Mouse (Mus musculus) midbrain, embryonic 16.5 days (tissue): ENCODE measurements around the gene Adgrf1. TPM values are rescaled to one million over a fixed set of nuclear protein-coding genes. Genes with fewer than 3 reads are reported as not detected.
"Not testable (repeated sequence)": the region's sequence is repeated elsewhere in the genome, so short reads cannot be mapped to it uniquely, and the experiment has no call there.

ENCODE experiments used
- ATAC-seq: fragments of 200-750 bp; cut with Nextera tagmentation; 2 replicates; pipeline ENCODE4 v1.8.0; 2017; ENCODE audit warnings: moderate TSS enrichment
- H3K27ac ChIP-seq: fragments of 300-500 bp; sonication (generic); 2 replicates; pipeline ENCODE4 v1.5.1; 2014; ENCODE audit warnings: mild to moderate bottlenecking, low read length, mixed read lengths
- H3K27me3 ChIP-seq: fragments of 300-500 bp; sonication (generic); 2 replicates; pipeline ENCODE4 v1.6.1; 2014; ENCODE audit warnings: low read depth, low read length, mixed read lengths; ENCODE audit not compliant: control insufficient read depth, insufficient read depth
- H3K36me3 ChIP-seq: fragments of 300-500 bp; sonication (generic); 2 replicates; pipeline ENCODE4 v1.6.1; 2014; ENCODE audit warnings: mild to moderate bottlenecking, low read length, moderate library complexity, mixed read lengths; ENCODE audit not compliant: control insufficient read depth, insufficient read depth
- H3K4me1 ChIP-seq: fragments of 300-500 bp; sonication (generic); 2 replicates; pipeline ENCODE4 v1.6.1; 2014; ENCODE audit warnings: mild to moderate bottlenecking, low read length, mixed read lengths; ENCODE audit not compliant: control insufficient read depth, insufficient read depth
- H3K4me2 ChIP-seq: fragments of 300-500 bp; sonication (generic); 2 replicates; pipeline ENCODE4 v1.6.1; 2014; ENCODE audit warnings: mild to moderate bottlenecking, low read length, mixed read lengths
- H3K4me3 ChIP-seq: fragments of 300-500 bp; sonication (generic); 2 replicates; pipeline ENCODE4 v1.5.1; 2014; ENCODE audit warnings: low read depth, mild to moderate bottlenecking, low read length, moderate library complexity, mixed read lengths
- H3K9ac ChIP-seq: fragments of 300-500 bp; sonication (generic); 2 replicates; pipeline ENCODE4 v1.6.1; 2014; ENCODE audit warnings: low read depth, low read length, mixed read lengths
- H3K9me3 ChIP-seq: fragments of 300-500 bp; sonication (generic); replicated peaks from 2 replicates; pipeline ENCODE4 v1.6.1; 2014; ENCODE audit warnings: mild to moderate bottlenecking, low read length, mixed read lengths; ENCODE audit not compliant: control insufficient read depth, poor library complexity, severe bottlenecking
- WGBS: fragments of 180-500 bp; shearing (Covaris S2); extraction: QIAGEN DNeasy Blood & Tissue Kit; methylation state at CpG from one replicate; pipeline ENCODE4 v1.1.7; 2014; 5-methylcytosine and 5-hydroxymethylcytosine counted together
- polyA plus RNA-seq: library from polyadenylated mRNA; unstranded; fragments of >200 nt; fragmentation: Nextera tagmentation; extraction: Ambion mirVana; gene quantifications from 2 replicates; pipeline ENCODE4 v1.2.1, GENCODE M21; 2015

The Adgrf1 gene
- polyA plus RNA-seq, 1 experiment from 2014 or later, result not detected

DNA sequence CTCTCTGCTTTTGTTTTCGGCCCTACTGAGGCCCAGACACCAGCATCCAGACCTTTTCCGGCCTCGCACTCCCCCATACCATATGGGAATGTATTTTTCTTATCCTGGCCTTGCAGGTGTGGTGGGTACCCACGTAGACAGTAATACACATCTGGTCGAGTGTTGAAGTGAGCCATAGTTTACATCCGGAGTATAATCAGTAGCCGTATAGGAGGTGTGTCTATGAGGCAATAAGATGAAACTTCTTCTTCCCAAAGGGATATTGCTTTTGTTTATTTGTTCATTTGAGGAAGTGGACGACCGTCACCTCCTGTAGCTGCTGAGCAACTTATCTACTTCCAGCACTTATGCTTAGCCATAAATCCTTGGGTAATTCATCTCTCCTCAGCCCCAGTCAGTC is 63.9 kb downstream of the Adgrf1 start:
- Histone ChIP-seq H3K36me3 (no peaks in the 10 kb centered on the region), H3K4me1 (no peaks in the 10 kb centered on the region), H3K4me3 (no peak overlapping the region), H3K9me3 (no peaks in the 10 kb centered on the region), H3K4me2 (no peak overlapping the region), H3K27ac (no peak overlapping the region), H3K9ac (no peak overlapping the region), H3K27me3 (no peaks in the 10 kb centered on the region)
- 89% methylated on average over 9 of the region's 9 CpGs for WGBS
- ATAC-seq, result no peak

DNA sequence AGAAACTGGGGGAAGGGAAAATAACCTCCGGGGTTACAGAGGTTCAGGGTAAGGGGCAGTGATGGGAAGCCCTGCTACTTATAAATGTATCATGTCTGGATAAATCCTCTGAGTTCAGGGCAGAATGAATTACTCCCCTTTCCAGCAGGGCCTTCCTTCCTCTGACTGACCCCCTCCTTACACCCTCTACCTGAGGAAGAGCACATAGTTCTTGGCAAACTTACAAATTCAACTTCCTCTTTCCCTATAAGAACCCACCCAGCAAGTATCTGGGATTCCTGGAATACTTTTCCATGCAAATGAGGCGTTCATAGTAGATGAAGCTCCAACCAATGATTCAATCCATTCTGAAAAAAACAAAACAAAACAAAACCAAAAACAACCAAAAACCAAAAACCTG is 67.5 kb downstream of the Adgrf1 start:
- Histone ChIP-seq H3K27ac (no peak overlapping the region), H3K27me3 (no peaks in the 10 kb centered on the region), H3K9ac (no peak overlapping the region), H3K9me3 (no peaks in the 10 kb centered on the region), H3K4me2 (no peak overlapping the region), H3K4me3 (no peak overlapping the region), H3K36me3 (no peaks in the 10 kb centered on the region), H3K4me1 (no peaks in the 10 kb centered on the region)
- 90% methylated on average over 2 of the region's 2 CpGs for WGBS
- no peak for ATAC-seq

GRCm38 (mm10) chr17:43338279-43338678 is 68.2 kb downstream of the Adgrf1 start:
- WGBS, result 88% methylated on average over 3 of the region's 3 CpGs
- Histone ChIP-seq H3K4me3 (no peak overlapping the region), H3K9ac (no peak overlapping the region), H3K27ac (no peak overlapping the region), H3K4me2 (no peak overlapping the region), H3K4me1 (no peaks in the 10 kb centered on the region), H3K36me3 (no peaks in the 10 kb centered on the region), H3K27me3 (no peaks in the 10 kb centered on the region), H3K9me3 (no peaks in the 10 kb centered on the region)
- no peak for ATAC-seq

DNA sequence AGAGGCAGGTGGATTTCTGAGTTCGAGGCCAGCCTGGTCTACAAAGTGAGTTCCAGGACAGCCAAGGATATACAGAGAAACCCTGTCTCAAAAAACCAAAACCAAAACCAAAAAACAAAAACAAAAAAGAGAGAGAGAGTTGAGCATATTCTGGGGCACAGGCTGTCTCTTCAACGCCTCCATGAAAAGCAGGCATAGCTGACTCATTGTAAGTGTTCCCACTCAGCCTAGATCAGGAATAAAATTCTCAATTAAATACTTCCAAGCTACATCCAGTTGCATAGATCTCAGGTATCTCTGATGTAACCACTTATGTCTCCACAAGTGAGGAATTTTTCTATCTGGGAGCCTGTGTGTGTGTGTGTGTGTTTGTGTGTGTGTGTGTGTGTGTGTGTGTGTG is 76.4 kb downstream of the Adgrf1 start:
- not testable (repeated sequence) for H3K4me3 ChIP-seq, ATAC-seq, H3K9me3 ChIP-seq, H3K27me3 ChIP-seq, H3K4me2 ChIP-seq, H3K4me1 ChIP-seq, H3K9ac ChIP-seq, H3K27ac ChIP-seq, H3K36me3 ChIP-seq
- WGBS, result 98% methylated on average over 2 of the region's 2 CpGs

DNA sequence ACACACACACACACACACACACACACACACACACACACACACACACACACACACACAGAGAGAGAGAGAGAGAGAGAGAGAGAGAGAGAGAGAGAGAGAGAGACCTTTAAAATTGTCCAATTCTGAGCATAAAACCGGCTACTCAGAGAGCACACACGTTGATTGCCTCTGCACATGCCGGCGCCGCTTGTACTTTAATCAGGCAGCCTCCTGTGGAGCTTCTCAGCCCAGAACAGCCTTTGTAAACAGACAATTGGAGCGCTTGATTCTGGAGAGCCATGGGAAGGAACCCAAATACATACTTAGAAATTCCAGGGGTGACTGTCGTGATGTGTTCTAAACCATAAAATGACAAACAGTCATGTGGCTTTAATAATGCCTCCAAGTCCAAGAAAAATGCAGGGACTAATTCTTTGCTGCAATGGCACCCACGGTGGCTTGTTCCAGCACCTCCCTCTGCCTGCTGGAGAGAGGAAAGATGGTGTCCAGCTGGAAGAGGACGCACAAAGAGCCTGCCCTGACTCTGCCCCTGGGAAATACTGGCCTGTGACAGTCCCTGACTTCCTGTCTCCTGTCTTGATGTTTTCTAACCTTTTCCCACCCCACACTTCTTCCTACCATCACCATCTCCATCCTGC is 87.9 kb downstream of the Adgrf1 start:
- H3K27ac ChIP-seq, result peak overlapping the region; percentile 22; the same call in 1 of the 2 replicates
- peak; percentile 86; the same call in 1 of the 2 replicates for ATAC-seq
- H3K36me3 ChIP-seq, result no peaks in the 10 kb centered on the region
- H3K27me3 ChIP-seq, result no peaks in the 10 kb centered on the region
- H3K4me3 ChIP-seq, result no peak overlapping the region
- peaks cover 13% of the 10 kb centered on the region for H3K4me1 ChIP-seq
- peak overlapping the region; percentile 22; the same call in 1 of the 2 replicates for H3K4me2 ChIP-seq
- 10% methylated on average over 9 of the region's 9 CpGs for WGBS
- no peaks in the 10 kb centered on the region for H3K9me3 ChIP-seq
- no peak overlapping the region for H3K9ac ChIP-seq

DNA sequence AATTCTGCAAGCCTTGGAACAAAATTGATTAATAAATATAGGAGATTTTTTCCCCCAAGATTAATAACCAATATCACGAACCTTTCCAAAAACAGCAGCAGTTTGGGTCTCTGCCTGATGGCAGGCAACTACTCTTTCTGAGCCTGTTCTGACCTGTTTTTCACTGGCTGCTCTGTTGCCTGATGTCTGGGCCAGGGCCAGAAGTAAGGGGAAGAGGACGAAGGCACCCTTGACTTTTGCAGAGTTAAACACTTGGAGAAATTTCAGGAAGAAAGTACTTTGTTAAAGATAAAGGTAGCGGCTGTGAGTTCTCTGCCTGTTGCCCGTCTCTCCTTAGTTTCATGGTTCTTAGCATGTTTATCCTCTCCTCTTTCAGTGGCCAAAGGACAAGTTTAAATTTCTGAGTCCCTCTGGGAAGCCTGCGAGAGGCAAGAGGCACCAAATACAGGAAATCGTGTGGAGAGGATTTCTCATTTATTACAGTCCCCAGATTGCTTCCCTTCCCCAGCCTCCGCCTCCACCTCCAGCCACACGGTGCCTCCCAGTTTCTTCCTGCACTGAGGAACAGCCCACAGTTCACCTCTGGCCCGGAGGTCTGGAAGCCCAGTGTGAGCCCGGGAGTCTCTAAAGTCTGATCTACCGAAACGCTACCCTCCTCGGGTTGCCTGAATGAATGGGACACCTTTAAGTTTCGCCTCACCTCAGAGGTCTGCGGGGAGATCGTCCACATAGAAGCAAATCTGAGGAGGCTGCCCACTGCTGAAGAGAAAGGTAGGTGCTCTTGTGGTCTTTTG is 89.9 kb downstream of the Adgrf1 start, which contains the start of gene Adgrf5:
Gene Adgrf5 (plus strand): TSS at position 626 of the 794 bp plus-strand sequence.
- Histone ChIP-seq H3K4me2 (no peak within 1 kb of the TSS), H3K27ac (no peak within 1 kb of the TSS), H3K4me3 (no peak within 1 kb of the TSS), H3K27me3 (no peaks in the 10 kb centered on the region), H3K36me3 (no peaks in the 10 kb centered on the region), H3K9ac (no peak within 1 kb of the TSS), H3K9me3 (no peaks in the 10 kb centered on the region), H3K4me1 (peaks cover 13% of the 10 kb centered on the region)
- 71% methylated on average over 16 of the region's 16 CpGs for WGBS
- no peak for ATAC-seq

- Histone ChIP-seq H3K27me3 (no peaks in the 10 kb centered on the region), H3K4me1 (peaks cover 13% of the 10 kb centered on the region), H3K27ac (no peak overlapping the region), H3K4me2 (no peak overlapping the region), H3K36me3 (no peaks in the 10 kb centered on the region), H3K4me3 (no peak overlapping the region), H3K9me3 (no peaks in the 10 kb centered on the region), H3K9ac (no peak overlapping the region)
- WGBS, result 86% methylated on average over 11 of the region's 11 CpGs
- ATAC-seq, result no peak
Measured at GRCm38 (mm10) chr17:43361021-43361420, 90.9 kb downstream of the Adgrf1 start.

GRCm38 (mm10) chr17:43362362-43362761 is 92.2 kb downstream of the Adgrf1 start:
- ATAC-seq, result no peak
- H3K9ac ChIP-seq, result 0 out of 2 replicates have a peak overlapping the region, but pooled peaks have one; percentile 35
- no peak overlapping the region for H3K27ac ChIP-seq
- H3K36me3 ChIP-seq, result no peaks in the 10 kb centered on the region
- H3K9me3 ChIP-seq, result no peaks in the 10 kb centered on the region
- 55% methylated on average over 11 of the region's 11 CpGs for WGBS
- no peaks in the 10 kb centered on the region for H3K27me3 ChIP-seq
- peak overlapping the region; percentile 9; the same call in 1 of the 2 replicates for H3K4me2 ChIP-seq
- no peak overlapping the region for H3K4me3 ChIP-seq
- peaks cover 13% of the 10 kb centered on the region for H3K4me1 ChIP-seq

GRCm38 (mm10) chr17:43362881-43363280 is 92.8 kb downstream of the Adgrf1 start:
- Histone ChIP-seq H3K9me3 (no peaks in the 10 kb centered on the region), H3K27me3 (no peaks in the 10 kb centered on the region), H3K9ac (no peak overlapping the region), H3K36me3 (no peaks in the 10 kb centered on the region), H3K4me1 (peaks cover 10% of the 10 kb centered on the region; the same call in 1 of the 2 replicates), H3K4me3 (no peak overlapping the region), H3K4me2 (no peak overlapping the region; the same call in 1 of the 2 replicates), H3K27ac (no peak overlapping the region)
- 67% methylated on average over 6 of the region's 6 CpGs for WGBS
- ATAC-seq, result no peak
